Mouse (Mus musculus): ENCODE measurements around the gene Slain1. TPM values are rescaled to one million over a fixed set of nuclear protein-coding genes. Genes with fewer than 3 reads are reported as not detected.

Gene Slain1
- polyA plus RNA-seq, 2 experiments, result 2.0 to 4.4 TPM

GRCm38 (mm10) chr14:103663026-103663425, 13.0 kb downstream of the Slain1 start:
- Histone ChIP-seq H3K9me3 (ENCODE audit: control insufficient read depth, low read length) (no peaks in the 10 kb centered on the region), H3K4me1 (ENCODE audit: control insufficient read depth, insufficient read depth, low read length) (no peaks in the 10 kb centered on the region), H3K4me2 (replicated peaks; ENCODE audit: low read depth, low read length, severe bottlenecking) (no peak overlapping the region), H3K36me3 (ENCODE audit: control insufficient read depth, insufficient read depth, low read length) (no peaks in the 10 kb centered on the region), H3K27ac (replicated peaks; ENCODE audit: low read depth, low read length) (no peak overlapping the region), H3K27me3 (ENCODE audit: control insufficient read depth, insufficient read depth, low read length) (no peaks in the 10 kb centered on the region), H3K4me3 (replicated peaks; ENCODE audit: low read length) (no peak overlapping the region), H3K9ac (ENCODE audit: low read depth, low read length, severe bottlenecking) (no peak overlapping the region)
- no peak for TF ChIP-seq POLR2A (IDR thresholded peaks at IDR 0.05; ENCODE audit: borderline replicate concordance, extremely low read depth, insufficient read depth, insufficient read length)
- 83% methylated on average over 7 of the region's 7 CpGs for WGBS
- DNase-seq (ENCODE audit: low spot score) (no peak), ATAC-seq (ENCODE audit: low FRiP score, low read depth) (no peak)

DNA sequence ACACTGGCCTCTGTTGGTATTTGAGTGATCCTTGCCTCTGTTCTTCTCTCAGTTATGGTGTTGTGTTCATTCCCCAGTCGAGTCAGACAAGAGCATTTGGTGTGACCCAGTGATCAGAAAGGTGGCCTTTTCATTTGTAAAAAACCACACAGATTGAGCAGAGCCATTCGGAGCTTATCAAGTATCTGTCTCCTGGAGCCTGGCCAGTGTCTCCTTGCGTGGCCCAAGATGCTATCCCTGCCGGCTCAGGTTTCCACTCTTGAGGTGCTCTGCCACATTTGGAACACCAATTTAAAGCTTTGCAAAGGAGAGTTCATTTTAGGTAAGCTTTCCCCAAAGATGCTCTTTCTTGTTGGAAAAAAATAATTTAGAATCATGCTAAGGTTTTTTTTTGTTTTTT, 14.4 kb downstream of the Slain1 start:
- Histone ChIP-seq H3K27ac (replicated peaks; ENCODE audit: low read depth, low read length) (no peak overlapping the region), H3K9me3 (ENCODE audit: control insufficient read depth, low read length) (no peaks in the 10 kb centered on the region), H3K4me1 (ENCODE audit: control insufficient read depth, insufficient read depth, low read length) (no peaks in the 10 kb centered on the region), H3K36me3 (ENCODE audit: control insufficient read depth, insufficient read depth, low read length) (no peaks in the 10 kb centered on the region), H3K4me3 (replicated peaks; ENCODE audit: low read length) (no peak overlapping the region), H3K9ac (ENCODE audit: low read depth, low read length, severe bottlenecking) (no peak overlapping the region), H3K27me3 (ENCODE audit: control insufficient read depth, insufficient read depth, low read length) (no peaks in the 10 kb centered on the region), H3K4me2 (replicated peaks; ENCODE audit: low read depth, low read length, severe bottlenecking) (no peak overlapping the region)
- no peak for ATAC-seq (ENCODE audit: low FRiP score, low read depth)
- TF ChIP-seq POLR2A (IDR thresholded peaks at IDR 0.05; ENCODE audit: borderline replicate concordance, extremely low read depth, insufficient read depth, insufficient read length), result no peak
- 67% methylated on average over 4 of the region's 4 CpGs for WGBS
- no peak for DNase-seq (ENCODE audit: low spot score)

DNA sequence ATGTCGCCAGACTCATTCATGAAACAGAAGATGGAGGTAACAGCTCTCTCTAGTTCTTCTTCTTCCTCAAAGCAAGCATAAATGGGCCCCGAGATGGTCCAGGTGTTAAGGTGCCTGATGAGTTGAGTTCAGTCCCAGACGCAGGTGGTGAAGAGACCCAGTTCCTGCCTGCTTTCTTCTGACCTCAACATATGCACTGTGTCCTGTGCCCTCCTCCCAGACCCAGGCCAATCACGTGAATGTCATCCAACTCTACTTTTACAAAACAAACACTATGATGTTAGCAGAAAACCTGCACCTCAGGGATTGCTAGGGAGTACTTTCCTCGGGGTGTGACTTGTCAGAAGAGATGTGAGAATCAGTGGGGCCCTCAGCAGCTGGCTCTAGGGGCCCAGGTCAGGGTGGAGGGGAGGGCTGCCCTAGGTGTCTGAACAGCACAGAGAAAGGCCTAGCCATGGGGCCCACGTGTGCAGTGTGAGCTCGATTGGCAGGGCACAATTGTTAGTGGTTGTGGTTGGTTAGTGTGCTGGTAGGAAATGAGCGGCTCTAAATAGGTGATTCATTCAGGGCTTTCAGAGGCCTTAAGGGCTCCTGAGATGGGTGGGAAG, 16.4 kb downstream of the Slain1 start:
- H3K9ac ChIP-seq (ENCODE audit: low read depth, low read length, severe bottlenecking), result no peak overlapping the region
- H3K4me2 ChIP-seq (replicated peaks; ENCODE audit: low read depth, low read length, severe bottlenecking), result no peak overlapping the region
- WGBS, result 63% methylated on average over 8 of the region's 8 CpGs
- no peak overlapping the region for H3K4me3 ChIP-seq (replicated peaks; ENCODE audit: low read length)
- ATAC-seq (ENCODE audit: low FRiP score, low read depth), result no peak
- no peak overlapping the region for H3K27ac ChIP-seq (replicated peaks; ENCODE audit: low read depth, low read length)
- H3K4me1 ChIP-seq (ENCODE audit: control insufficient read depth, insufficient read depth, low read length), result no peaks in the 10 kb centered on the region
- H3K9me3 ChIP-seq (ENCODE audit: control insufficient read depth, low read length), result no peaks in the 10 kb centered on the region
- no peaks in the 10 kb centered on the region for H3K36me3 ChIP-seq (ENCODE audit: control insufficient read depth, insufficient read depth, low read length)
- no peaks in the 10 kb centered on the region for H3K27me3 ChIP-seq (ENCODE audit: control insufficient read depth, insufficient read depth, low read length)
- no peak for DNase-seq (ENCODE audit: low spot score)
- TF ChIP-seq POLR2A (IDR thresholded peaks at IDR 0.05; ENCODE audit: borderline replicate concordance, extremely low read depth, insufficient read depth, insufficient read length), result no peak

DNA sequence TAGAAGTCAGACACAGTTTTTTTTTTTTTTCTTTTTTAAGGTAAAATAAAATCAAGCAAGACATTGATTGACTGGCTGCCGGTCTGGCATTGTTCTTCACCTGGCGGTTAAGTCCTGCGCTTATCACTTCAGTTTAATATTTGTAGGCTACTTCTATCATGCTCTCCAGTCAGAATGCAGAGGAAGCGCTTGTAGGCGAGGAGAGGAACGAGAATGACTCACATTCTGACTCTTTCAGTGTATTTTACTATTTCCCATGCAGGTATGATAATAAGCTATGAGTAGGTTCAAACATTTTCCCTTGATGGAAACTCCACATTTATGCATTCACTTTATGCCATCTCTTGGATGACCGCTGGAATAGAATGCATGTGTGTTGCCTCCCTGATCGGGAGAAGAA, 17.0 kb downstream of the Slain1 start:
- ATAC-seq (ENCODE audit: low FRiP score, low read depth) (no peak), DNase-seq (ENCODE audit: low spot score) (no peak)
- Histone ChIP-seq H3K4me2 (replicated peaks; ENCODE audit: low read depth, low read length, severe bottlenecking) (no peak overlapping the region), H3K27me3 (ENCODE audit: control insufficient read depth, insufficient read depth, low read length) (no peaks in the 10 kb centered on the region), H3K9me3 (ENCODE audit: control insufficient read depth, low read length) (no peaks in the 10 kb centered on the region), H3K4me1 (ENCODE audit: control insufficient read depth, insufficient read depth, low read length) (no peaks in the 10 kb centered on the region), H3K4me3 (replicated peaks; ENCODE audit: low read length) (no peak overlapping the region), H3K36me3 (ENCODE audit: control insufficient read depth, insufficient read depth, low read length) (no peaks in the 10 kb centered on the region), H3K27ac (replicated peaks; ENCODE audit: low read depth, low read length) (no peak overlapping the region), H3K9ac (ENCODE audit: low read depth, low read length, severe bottlenecking) (no peak overlapping the region)
- WGBS, result 89% methylated on average over 8 of the region's 8 CpGs
- no peak for TF ChIP-seq POLR2A (IDR thresholded peaks at IDR 0.05; ENCODE audit: borderline replicate concordance, extremely low read depth, insufficient read depth, insufficient read length)

- Histone ChIP-seq H3K9me3 (ENCODE audit: control insufficient read depth, low read length) (no peaks in the 10 kb centered on the region), H3K9ac (ENCODE audit: low read depth, low read length, severe bottlenecking) (no peak overlapping the region), H3K27me3 (ENCODE audit: control insufficient read depth, insufficient read depth, low read length) (no peaks in the 10 kb centered on the region), H3K4me1 (ENCODE audit: control insufficient read depth, insufficient read depth, low read length) (no peaks in the 10 kb centered on the region), H3K27ac (replicated peaks; ENCODE audit: low read depth, low read length) (no peak overlapping the region), H3K36me3 (ENCODE audit: control insufficient read depth, insufficient read depth, low read length) (no peaks in the 10 kb centered on the region), H3K4me3 (replicated peaks; ENCODE audit: low read length) (no peak overlapping the region), H3K4me2 (replicated peaks; ENCODE audit: low read depth, low read length, severe bottlenecking) (no peak overlapping the region)
- TF ChIP-seq POLR2A (IDR thresholded peaks at IDR 0.05; ENCODE audit: borderline replicate concordance, extremely low read depth, insufficient read depth, insufficient read length), result no peak
- 52% methylated on average over 18 of the region's 18 CpGs for WGBS
- ATAC-seq (ENCODE audit: low FRiP score, low read depth), result no peak
- DNase-seq (ENCODE audit: low spot score), result no peak
Observed at GRCm38 (mm10) chr14:103679395-103680217, 29.6 kb downstream of the Slain1 start.
